Mouse (Mus musculus): Measurements from ENCODE around the gene Anapc2. TPM values are rescaled to one million over a fixed set of nuclear protein-coding genes. Genes with fewer than 3 reads are reported as not detected.
"Not testable (repeated sequence)": the region's sequence is repeated elsewhere in the genome, so short reads cannot be mapped to it uniquely, and the experiment has no call there.

The Anapc2 gene
- total and polyA plus RNA-seq, 3 experiments: 9.8 to 67.0 TPM; not detected in 1

- TF ChIP-seq MAZ (IDR thresholded peaks at IDR 0.05; ENCODE audit: low read depth, low read length): peak; percentile 93; the same call in 1 of the 2 replicates
- peak; percentile 74 for TF ChIP-seq CHD2 (IDR thresholded peaks at IDR 0.05; ENCODE audit: low read length)
- no peak for TF ChIP-seq GABPA (IDR thresholded peaks at IDR 0.05; ENCODE audit: low read depth, low read length)
These were observed 16.9 kb upstream of the Anapc2 start, which contains the start of gene Tmem203 (continued) for GRCm38 (mm10) chr2:25255284-25255779.

- peaks cover 20% of the 10 kb centered on the region for H3K79me2 ChIP-seq (ENCODE audit: control insufficient read depth, insufficient read depth, low read length, poor library complexity)
- peak; percentile 90 for DNase-seq (ENCODE audit: low read depth, low spot score)
- H3K9ac ChIP-seq (ENCODE audit: control insufficient read depth, low read depth, low read length, poor library complexity, severe bottlenecking): peak overlapping the region; percentile 96
- H3K4me1 ChIP-seq (ENCODE audit: control insufficient read depth in 1 of 2, insufficient read depth in 2 of 2, low read length in 2 of 2): peaks cover 2 to 14% of the 10 kb centered on the region in 2 experiments; a peak in 1 of 4 replicates
- not testable (repeated sequence) for H3K36me3 ChIP-seq (ENCODE audit: control insufficient read depth in 1 of 2, insufficient read depth in 2 of 2, low read length in 2 of 2); H3K9me3 ChIP-seq (replicated peaks; ENCODE audit: insufficient read depth, low read length); H3K27me3 ChIP-seq (ENCODE audit: control insufficient read depth in 1 of 2, insufficient read depth in 2 of 2, low read length in 2 of 2); H3K27ac ChIP-seq (ENCODE audit: control insufficient read depth, low read depth, low read length)
- TF ChIP-seq ZNF384 (IDR thresholded peaks at IDR 0.05; ENCODE audit: low read depth, low read length): 0 out of 2 replicates have a peak, but pooled peaks have one; percentile 54
- peak; percentile 91 for TF ChIP-seq SIN3A (IDR thresholded peaks at IDR 0.05; ENCODE audit: low read length)
- peak; percentile 92 for TF ChIP-seq MYC (IDR thresholded peaks at IDR 0.05; ENCODE audit: low read depth, low read length)
- peak; percentile 47; the same call in 1 of the 2 replicates for TF ChIP-seq ELF1 (IDR thresholded peaks at IDR 0.05; ENCODE audit: low read depth, low read length)
- TF ChIP-seq TBP (IDR thresholded peaks at IDR 0.05; ENCODE audit: low read depth, low read length): 0 out of 2 replicates have a peak, but pooled peaks have one; percentile 22
- TF ChIP-seq NRF1 (IDR thresholded peaks at IDR 0.05; ENCODE audit: insufficient read depth, low read depth, low read length, poor library complexity, severe bottlenecking): 0 out of 2 replicates have a peak, but pooled peaks have one; percentile 9
- peak; percentile 76 for TF ChIP-seq MXI1 (IDR thresholded peaks at IDR 0.05; ENCODE audit: low read depth, low read length)
- TF ChIP-seq RAD21 (IDR thresholded peaks at IDR 0.05; ENCODE audit: low read depth, low read length): peak; percentile 81
- TF ChIP-seq SMC3 (IDR thresholded peaks at IDR 0.05; ENCODE audit: low read depth, low read length): peak; percentile 76
- peak; percentile 38 to 72 (median 59) for TF ChIP-seq CTCF (IDR thresholded peaks at IDR 0.05 in 2 of 3, conservative IDR thresholded peaks at IDR 0.05 in 1 of 3; ENCODE audit: control insufficient read depth in 1 of 3, insufficient read depth in 1 of 3, low read depth in 2 of 3, low read length in 3 of 3, poor library complexity in 1 of 3, severe bottlenecking in 1 of 3)
- TF ChIP-seq ZC3H11A (IDR thresholded peaks at IDR 0.05; ENCODE audit: low read depth, low read length): peak; percentile 78
- TF ChIP-seq HCFC1 (IDR thresholded peaks at IDR 0.05; ENCODE audit: low read depth, low read length): peak; percentile 56; the same call in 1 of the 2 replicates
- peak overlapping the region; percentile 87 to 97 for H3K4me3 ChIP-seq (ENCODE audit: control insufficient read depth in 1 of 2, insufficient read depth in 1 of 2, low read depth in 2 of 2, low read length in 2 of 2)
These were observed 15.7 kb upstream of the Anapc2 start for GRCm38 (mm10) chr2:25256443-25257109.

DNA sequence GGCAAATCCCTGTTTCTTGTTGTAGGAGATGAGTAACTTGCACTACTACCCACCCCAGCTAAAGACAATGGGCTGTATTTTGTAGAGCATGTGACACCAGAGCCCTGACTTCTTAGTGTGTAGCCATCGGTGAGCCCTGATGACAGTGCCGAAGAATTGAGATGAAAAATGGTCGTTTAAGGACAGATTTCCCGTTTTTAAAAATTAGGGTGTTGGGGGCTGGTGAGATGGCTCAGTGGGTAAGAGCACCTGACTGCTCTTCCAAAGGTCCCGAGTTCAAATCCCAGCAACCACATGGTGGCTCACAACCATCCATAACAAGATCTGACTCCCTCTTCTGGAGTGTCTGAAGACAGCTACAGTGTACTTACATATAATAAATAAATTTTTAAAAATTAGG, 15.0 kb upstream of the Anapc2 start:
- H3K27ac ChIP-seq (ENCODE audit: control insufficient read depth, low read depth, low read length); DNase-seq (ENCODE audit: low read depth, low spot score); H3K27me3 ChIP-seq (ENCODE audit: control insufficient read depth in 1 of 2, insufficient read depth in 2 of 2, low read length in 2 of 2); H3K9me3 ChIP-seq (replicated peaks; ENCODE audit: insufficient read depth, low read length); H3K36me3 ChIP-seq (ENCODE audit: control insufficient read depth in 1 of 2, insufficient read depth in 2 of 2, low read length in 2 of 2): not testable (repeated sequence)
- TF ChIP-seq TBP (IDR thresholded peaks at IDR 0.05; ENCODE audit: low read depth, low read length): peak; percentile 74
- peak overlapping the region; percentile 31 to 32; a peak in 3 of 4 replicates for H3K4me3 ChIP-seq (ENCODE audit: control insufficient read depth in 1 of 2, insufficient read depth in 1 of 2, low read depth in 2 of 2, low read length in 2 of 2)
- H3K4me1 ChIP-seq (ENCODE audit: control insufficient read depth in 1 of 2, insufficient read depth in 2 of 2, low read length in 2 of 2): peaks cover 2 to 14% of the 10 kb centered on the region in 2 experiments; a peak in 1 of 4 replicates
- H3K79me2 ChIP-seq (ENCODE audit: control insufficient read depth, insufficient read depth, low read length, poor library complexity): peaks cover 20% of the 10 kb centered on the region
- H3K9ac ChIP-seq (ENCODE audit: control insufficient read depth, low read depth, low read length, poor library complexity, severe bottlenecking): peak overlapping the region; percentile 54
